Mouse (Mus musculus): ENCODE results near the gene Mgat3. TPM values are rescaled to one million over a fixed set of nuclear protein-coding genes. Genes with fewer than 3 reads are reported as not detected.

Mgat3 gene
- total RNA-seq, 2 experiments from 2014 or later: 109 to 112 TPM

- DNase-seq: no peak
Measured at GRCm38 (mm10) chr15:80182072-80182700, 8.7 kb downstream of the Mgat3 start.

DNA sequence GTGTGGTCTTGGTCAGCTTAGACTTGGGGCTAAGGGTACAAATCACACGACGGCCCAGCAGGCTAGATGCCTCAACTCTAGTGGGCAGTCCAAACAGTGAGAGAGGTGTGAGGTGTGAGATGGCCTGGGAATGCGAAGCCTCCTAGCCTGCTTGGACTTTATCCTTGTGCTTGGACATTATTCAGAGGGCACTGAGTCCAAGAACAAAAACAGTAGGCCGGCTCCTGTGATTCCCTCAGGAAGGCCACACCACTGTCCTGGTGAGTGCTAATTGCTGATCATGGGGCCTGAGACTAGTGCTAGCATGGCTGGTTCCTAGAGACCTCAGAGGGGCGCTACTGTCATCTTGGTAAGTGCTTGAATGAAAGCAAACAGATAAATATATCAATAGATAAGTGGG, 15.4 kb downstream of the Mgat3 start:
- DNase-seq: no peak

DNA sequence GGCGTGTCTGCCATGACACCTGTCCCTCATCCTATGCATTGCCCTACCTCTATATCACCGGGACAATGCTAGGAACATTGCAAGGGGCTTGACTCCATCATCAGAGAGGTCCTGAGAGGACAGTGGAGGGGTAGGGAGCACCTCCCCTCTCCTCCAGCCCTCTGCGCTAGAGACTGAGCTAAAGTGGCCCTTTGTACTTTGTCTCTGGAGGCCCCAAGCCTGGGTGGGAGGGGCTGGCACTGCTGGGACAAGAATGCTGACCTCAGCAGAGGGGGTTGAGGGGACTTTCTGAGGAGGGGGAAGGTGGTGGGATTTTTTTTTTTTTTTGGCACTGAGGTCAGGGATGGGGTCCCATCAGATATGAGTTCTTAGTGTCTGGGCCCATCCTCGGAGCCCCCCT, 16.6 kb downstream of the Mgat3 start:
- no peak for DNase-seq

DNA sequence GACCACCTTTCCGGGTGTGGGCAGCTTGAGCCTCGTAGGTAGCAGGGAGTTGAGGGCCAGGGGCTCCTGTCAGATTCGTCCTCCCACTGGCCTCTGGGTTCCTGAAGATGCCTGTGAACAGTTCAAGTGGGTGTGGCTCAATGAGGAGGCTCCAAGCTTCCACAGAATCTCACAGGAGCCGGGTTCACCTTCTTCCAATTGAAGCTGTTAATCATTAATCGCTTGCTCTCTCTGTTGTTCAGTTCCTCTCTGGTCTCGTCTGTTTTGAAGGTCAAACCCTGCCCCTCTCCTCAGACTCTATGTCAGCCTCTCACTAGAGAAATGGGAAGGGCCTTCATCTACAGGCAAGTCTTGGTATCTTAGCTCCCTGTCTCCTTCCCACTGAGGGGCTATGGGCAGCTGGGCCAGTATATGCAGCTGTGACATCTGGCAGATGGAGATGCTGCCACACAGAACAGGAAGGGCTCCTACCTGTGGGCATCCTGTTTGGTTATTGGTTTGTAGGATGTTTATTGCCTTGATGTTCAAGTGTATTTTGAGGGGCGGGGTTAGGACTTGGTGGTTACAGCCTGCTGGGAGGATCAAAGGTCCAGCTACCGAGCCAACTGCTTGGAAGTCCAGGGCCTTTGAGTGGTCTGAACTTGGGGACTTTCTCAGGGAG, 18.2 kb downstream of the Mgat3 start:
- DNase-seq: no peak

GRCm38 (mm10) chr15:80192246-80192585, 18.7 kb downstream of the Mgat3 start:
- DNase-seq: no peak

GRCm38 (mm10) chr15:80192847-80193246, 19.3 kb downstream of the Mgat3 start:
- no peak for DNase-seq

DNA sequence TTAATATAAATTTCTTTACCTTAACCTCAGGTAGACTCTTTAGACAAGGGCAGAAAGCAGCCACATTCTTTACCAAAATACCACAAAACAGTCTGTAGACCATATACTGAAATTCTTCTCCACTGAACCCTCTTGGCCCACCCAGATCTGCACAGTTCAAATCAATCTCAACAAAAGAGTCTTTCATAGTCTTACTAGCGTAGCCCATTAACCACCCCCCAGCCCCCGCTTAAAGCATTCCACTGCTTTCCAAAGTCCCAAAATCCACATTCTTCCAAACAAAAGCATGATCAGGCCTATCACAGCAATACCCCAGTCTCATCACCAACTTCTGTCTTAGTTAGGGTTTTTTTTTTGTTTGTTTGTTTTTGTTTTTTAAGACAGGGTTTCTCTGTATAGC, 26.0 kb downstream of the Mgat3 start:
- no peak for DNase-seq

DNA sequence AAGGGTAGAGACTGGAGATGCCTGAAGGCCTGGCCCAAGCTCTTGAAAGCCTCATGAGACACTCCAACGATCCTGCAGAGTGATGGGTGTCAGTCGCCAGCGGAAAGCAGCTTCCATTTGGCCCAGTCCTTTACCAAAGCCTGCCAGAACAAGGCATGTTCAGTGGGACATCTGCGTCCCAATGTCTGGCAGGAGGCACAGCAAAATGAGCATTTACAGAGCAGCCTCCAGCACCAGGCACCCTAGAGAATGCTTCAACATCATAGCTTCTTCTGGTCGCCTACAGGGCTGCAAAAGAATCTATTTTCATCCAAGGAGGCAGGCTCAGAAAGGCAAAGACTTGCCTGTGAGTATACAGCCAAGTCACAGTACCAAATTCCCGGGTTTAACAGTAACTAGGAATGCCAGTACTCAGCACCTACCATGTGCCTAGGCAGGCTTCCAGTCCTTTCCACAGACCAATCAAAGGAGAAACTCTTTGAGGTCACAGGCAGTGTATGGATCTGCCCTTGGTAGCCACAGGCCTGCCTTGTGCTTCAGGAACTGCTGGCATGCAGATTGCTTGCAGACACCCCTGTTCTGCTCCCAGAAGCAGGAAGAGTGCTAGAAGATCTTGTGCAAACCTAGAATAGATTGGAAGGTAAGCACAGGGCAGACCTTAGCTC, 28.7 kb downstream of the Mgat3 start:
- peak; percentile 60 to 75 for DNase-seq

GRCm38 (mm10) chr15:80203406-80203805, 29.9 kb downstream of the Mgat3 start:
- no peak for DNase-seq

GRCm38 (mm10) chr15:80206057-80206565, 32.6 kb downstream of the Mgat3 start:
- no peak for DNase-seq

- DNase-seq: no peak
Measured at GRCm38 (mm10) chr15:80208446-80208845, 34.9 kb downstream of the Mgat3 start.

DNA sequence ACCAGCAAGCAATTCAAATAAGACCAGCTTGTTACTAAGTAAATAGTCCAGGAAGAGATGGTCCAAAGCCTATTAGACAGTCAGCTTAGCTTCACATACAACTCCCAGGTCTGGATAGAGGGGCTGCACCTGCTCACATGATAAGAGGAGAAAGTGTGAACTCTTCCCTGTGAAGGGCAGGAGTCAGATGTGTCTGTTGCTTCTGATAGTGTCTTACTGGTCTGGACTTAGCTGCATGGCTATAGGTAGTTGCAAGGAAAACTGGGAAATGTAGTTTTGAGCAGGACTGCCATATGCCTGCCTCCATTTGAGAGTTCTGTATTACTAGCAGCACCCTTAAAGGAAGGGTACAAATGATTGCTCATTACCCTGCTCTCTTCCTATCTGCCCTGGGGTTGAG, 40.2 kb downstream of the Mgat3 start:
- DNase-seq: no peak

GRCm38 (mm10) chr15:80215716-80216479, 42.4 kb downstream of the Mgat3 start:
- DNase-seq: peak in 1 of 2 experiments; percentile 34

DNA sequence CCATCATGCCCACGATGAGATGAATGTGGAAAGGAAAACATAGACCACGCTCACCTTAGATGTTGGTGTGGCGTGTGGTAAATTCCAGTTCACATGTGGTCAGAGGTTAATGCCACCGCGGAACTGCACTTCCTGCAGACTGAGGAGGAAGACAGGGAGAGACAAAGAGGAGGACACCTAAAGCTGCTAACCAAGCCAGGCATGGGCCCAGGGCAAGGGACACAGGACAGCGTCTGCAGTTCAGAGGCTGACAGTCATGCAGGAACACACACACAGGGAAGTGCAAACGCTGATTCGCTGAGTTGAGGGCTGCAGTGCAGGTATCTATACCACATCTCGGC, 42.9 kb downstream of the Mgat3 start:
- no peak for DNase-seq

DNA sequence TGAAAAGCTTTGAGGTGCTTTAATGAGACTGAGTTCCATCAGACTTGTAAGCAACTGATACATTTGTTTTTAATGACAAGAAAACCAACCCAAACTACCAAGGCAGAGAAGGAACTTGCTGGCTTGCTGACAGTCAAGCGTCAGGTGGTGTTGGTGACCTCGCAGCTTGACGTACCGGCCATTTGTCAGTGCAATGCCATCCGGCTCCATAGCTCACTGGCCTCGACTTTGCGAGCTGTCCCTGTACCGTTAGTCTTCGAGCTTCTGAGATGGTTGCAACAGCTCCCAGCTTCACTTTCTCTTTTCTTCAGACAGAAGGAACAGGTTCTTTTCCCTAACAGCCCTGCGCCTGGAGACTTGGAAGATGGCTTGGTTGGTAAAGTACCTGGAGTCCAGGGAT, 44.0 kb downstream of the Mgat3 start:
- DNase-seq: no peak

DNA sequence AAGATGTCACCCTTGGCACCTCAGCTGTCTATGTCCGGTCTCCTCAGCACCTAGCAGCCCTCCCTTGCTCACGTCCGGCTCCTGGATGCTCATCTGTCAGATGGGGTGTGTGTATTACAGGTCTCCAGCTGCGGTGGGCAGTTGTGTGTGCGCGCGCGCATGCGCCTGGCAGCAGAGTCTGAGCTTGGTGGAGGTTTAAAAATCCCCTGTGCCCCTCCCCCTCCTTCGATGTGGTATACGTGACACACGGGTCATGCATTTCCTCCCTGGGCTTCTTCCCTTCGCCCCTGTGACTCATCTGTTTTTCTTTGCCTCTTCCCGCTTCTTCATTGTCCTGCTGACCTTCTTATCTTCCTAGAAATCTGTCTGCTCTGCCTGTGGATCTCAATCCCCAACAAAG, 45.7 kb downstream of the Mgat3 start:
- no peak for DNase-seq

DNA sequence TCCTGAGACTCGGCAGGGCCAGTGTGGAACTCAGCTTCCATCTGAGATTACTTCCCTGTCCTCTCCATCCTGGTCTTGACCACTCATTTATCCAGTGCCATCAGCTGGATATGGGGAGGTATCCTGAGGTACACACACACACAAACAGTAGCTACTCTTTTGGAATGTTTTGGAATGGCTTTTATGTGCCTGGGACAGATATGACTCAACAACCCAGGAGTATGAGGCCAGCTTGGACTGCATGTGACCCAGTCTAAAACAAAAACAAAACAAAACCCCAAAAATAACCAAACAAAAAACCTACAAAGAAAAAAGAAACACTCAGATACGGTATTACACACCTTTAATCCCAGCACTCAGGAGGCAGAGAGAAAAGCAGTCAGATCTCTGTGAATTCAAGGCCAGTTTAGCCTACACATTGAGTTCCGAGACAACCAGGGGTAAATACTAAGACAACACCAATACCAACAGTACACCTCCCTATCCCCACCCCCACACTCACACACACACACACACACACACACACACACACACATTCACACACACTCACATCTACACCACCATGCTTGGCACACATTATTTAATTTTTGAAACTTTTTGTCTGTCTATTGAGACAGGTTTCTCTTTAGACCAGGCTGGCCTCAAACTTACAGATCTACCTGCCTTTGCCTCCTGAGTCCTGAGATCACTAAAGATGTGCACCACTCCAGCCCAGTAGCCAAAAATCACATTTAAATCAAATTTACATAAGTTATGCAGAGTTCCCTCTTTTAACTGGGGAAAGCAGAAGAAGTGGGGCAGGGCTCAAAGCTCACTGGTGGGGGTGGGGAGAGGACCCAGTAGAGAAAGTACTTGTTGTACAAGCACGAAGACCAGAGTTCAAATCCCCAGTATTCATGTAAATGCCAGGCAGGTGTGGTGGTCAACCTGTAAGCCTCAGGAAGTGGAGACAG, 46.5 kb downstream of the Mgat3 start:
- DNase-seq: no peak

DNA sequence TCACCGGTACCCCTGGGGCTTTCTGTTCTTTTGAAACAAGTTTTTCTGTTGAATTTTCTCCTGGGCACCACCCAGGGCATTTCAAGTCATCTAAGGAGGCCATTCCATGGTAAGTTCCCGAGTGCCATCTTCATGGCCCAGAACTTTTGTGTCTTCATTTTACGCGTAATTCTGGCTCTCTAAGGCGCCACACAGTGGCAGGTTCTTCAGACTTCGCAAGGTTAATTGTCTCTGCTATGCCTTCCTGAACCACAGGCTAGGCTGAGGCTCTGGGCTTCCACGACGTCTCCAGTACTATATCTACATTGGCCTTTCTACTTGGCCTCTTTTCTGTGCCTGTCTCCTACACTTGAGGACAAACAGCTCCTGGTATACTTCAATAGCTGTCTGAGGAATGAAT, 47.5 kb downstream of the Mgat3 start:
- DNase-seq: no peak

- no peak for DNase-seq
Measured at GRCm38 (mm10) chr15:80223751-80224150, 50.2 kb downstream of the Mgat3 start.

DNA sequence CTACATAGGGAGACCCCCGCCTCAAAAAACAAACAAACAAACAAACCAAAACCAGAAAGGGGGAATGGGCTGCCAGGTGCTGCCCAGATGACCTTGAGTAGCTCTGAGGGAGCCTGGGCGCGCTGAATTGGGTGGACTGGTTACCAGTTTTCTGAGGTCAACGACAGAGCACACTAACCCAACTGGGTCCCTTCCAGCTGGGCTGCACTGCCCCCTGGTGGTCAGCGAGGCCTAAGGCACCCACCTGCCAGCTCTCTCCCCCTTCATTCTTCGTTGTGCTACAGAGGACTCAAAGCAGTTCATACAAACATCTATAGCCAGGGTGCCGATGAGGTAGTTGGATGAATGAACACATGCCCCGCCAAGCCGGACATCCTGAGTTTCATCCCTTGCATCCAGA, 51.7 kb downstream of the Mgat3 start:
- peak; percentile 47 to 55 for DNase-seq

- peak in 1 of 2 experiments; percentile 29 for DNase-seq
Measured at GRCm38 (mm10) chr15:80225796-80226195, 52.3 kb downstream of the Mgat3 start.
